Mouse (Mus musculus) v-Abl transformed pro-B cells (cell line): ENCODE data around the gene Nphs2.
"Not testable (repeated sequence)": the region's sequence is repeated elsewhere in the genome, so short reads cannot be mapped to it uniquely, and the experiment has no call there.

Experiments used
- in situ Hi-C, 2 experiments: fragments of 400-800 bp; cut with MboI; formaldehyde crosslinking; loops; one replicate each; pipeline ENCODE4 v1.15.1; 2025; ENCODE audit not compliant: unreplicated experiment in 2 of 2

Gene Nphs2

GRCm38 (mm10) chr1:156310630-156311029 is at the start of gene Nphs2:
Nphs2 (plus strand) TSS chr1:156310727.
- in situ Hi-C loops = no loop called here

GRCm38 (mm10) chr1:156263352-156263751 is 47.2 kb upstream of the Nphs2 start:
- in situ Hi-C loops = loop anchor here (5.0 to 10.0 kb wide), 2 partner anchors 369 to 371 kb away; no protein-coding TSS in a partner anchor

GRCm38 (mm10) chr1:156263946-156264345 is 46.6 kb upstream of the Nphs2 start:
- in situ Hi-C loops = loop anchor here (5.0 to 10.0 kb wide), 2 partner anchors 368 to 371 kb away; no protein-coding TSS in a partner anchor

- in situ Hi-C loops = loop anchor here in 1 of 2 experiments (10.0 kb wide), 1 partner anchor 366 kb away; no protein-coding TSS in a partner anchor
These were observed 42.0 kb upstream of the Nphs2 start for GRCm38 (mm10) chr1:156268546-156268945.

- in situ Hi-C loops = no loop called here
These were observed 40.1 kb upstream of the Nphs2 start for GRCm38 (mm10) chr1:156270471-156270870.

- in situ Hi-C loops = no loop called here
These were observed 38.9 kb upstream of the Nphs2 start for GRCm38 (mm10) chr1:156271654-156272053.

- in situ Hi-C loops = no loop called here
These were observed 36.9 kb upstream of the Nphs2 start for GRCm38 (mm10) chr1:156273647-156274046.

GRCm38 (mm10) chr1:156280131-156280530 is 30.4 kb upstream of the Nphs2 start:
- in situ Hi-C loops = no loop called here

- in situ Hi-C loops = no loop called here
These were observed 26.3 kb upstream of the Nphs2 start for GRCm38 (mm10) chr1:156284207-156284606.

- in situ Hi-C loops = no loop called here
These were observed 25.5 kb upstream of the Nphs2 start for GRCm38 (mm10) chr1:156284851-156285540.

- in situ Hi-C loops = no loop called here
These were observed 25.0 kb upstream of the Nphs2 start for GRCm38 (mm10) chr1:156285541-156285896.

GRCm38 (mm10) chr1:156288556-156289221 is 21.8 kb upstream of the Nphs2 start:
- in situ Hi-C loops = no loop called here

GRCm38 (mm10) chr1:156289222-156289587 is 21.3 kb upstream of the Nphs2 start:
- in situ Hi-C loops = not testable (repeated sequence)

- in situ Hi-C loops = no loop called here
These were observed 20.5 kb upstream of the Nphs2 start for GRCm38 (mm10) chr1:156290016-156290415.

GRCm38 (mm10) chr1:156302911-156303749 is 7.4 kb upstream of the Nphs2 start, which contains the start of gene Tdrd5:
Tdrd5 (minus strand) TSS chr1:156303664.
- in situ Hi-C loops = no loop called here

- in situ Hi-C loops = no loop called here
These were observed 1.9 kb upstream of the Nphs2 start for GRCm38 (mm10) chr1:156308595-156308994.

- in situ Hi-C loops = no loop called here
These were observed 12.6 kb downstream of the Nphs2 start for GRCm38 (mm10) chr1:156323126-156323525.

GRCm38 (mm10) chr1:156340847-156341246 is 30.3 kb downstream of the Nphs2 start:
- in situ Hi-C loops = no loop called here

- in situ Hi-C loops = no loop called here
These were observed 33.9 kb downstream of the Nphs2 start for GRCm38 (mm10) chr1:156344433-156344832.

- in situ Hi-C loops = no loop called here
These were observed 35.1 kb downstream of the Nphs2 start for GRCm38 (mm10) chr1:156345633-156346032.

- in situ Hi-C loops = no loop called here
These were observed 38.5 kb downstream of the Nphs2 start for GRCm38 (mm10) chr1:156349031-156349430.
